ENCODE assay signal across 8 mouse cellular contexts in genomic region chr7:19211996-19212755, GRCm38 (mm10). TPM values are rescaled to one million over a fixed set of nuclear protein-coding genes. Genes with fewer than 3 reads are reported as not detected.
DNase-seq lines count a peak whose midpoint lies in the region; ATAC-seq and TF ChIP-seq lines count a peak whose summit lies in the region.

Gpr4 (plus strand) TSS chr7:19212538.

- DNase-seq in CD4-positive, CD25-positive, alpha-beta regulatory T cell, adult 2 months (ENCODE audit: low read depth, low spot score) = peak; percentile 26
- peak; percentile 77 for DNase-seq in adrenal gland, postnatal 14 days
- peak; percentile 62 to 72 for DNase-seq in heart, adult 2 months
- peak; percentile 72 for DNase-seq in kidney, postnatal 0 days (ENCODE audit: low spot score)
- peak; percentile 64 to 77 for DNase-seq in lung, postnatal 4 days
- peak; percentile 23 for DNase-seq in thymus, postnatal 0 days (ENCODE audit: low spot score)
- DNase-seq in left cerebral cortex, postnatal 36 days (ENCODE audit: low spot score in 2 of 2) = no peak

- WGBS in heart, adult 2 months = 6% methylated on average over 28 of the region's 30 CpGs
- 1% methylated on average over 27 of the region's 30 CpGs for WGBS in kidney, postnatal 0 days

- H3K4me1 ChIP-seq in heart, adult 2 months (ENCODE audit: control insufficient read depth, insufficient read depth, low read length) = peaks cover 5% of the 10 kb centered on the region
- peaks cover 17% of the 10 kb centered on the region; the same call in 1 of the 2 replicates for H3K4me1 ChIP-seq in kidney, postnatal 0 days (replicated peaks; ENCODE audit: insufficient read depth, low read length)

- no peaks in the 10 kb centered on the region for H3K79me2 ChIP-seq in heart, adult 2 months (replicated peaks; ENCODE audit: control insufficient read depth, insufficient read depth, low read length)

- peak; percentile 56 for TF ChIP-seq POLR2A in heart, adult 2 months (IDR thresholded peaks at IDR 0.05; ENCODE audit: insufficient read depth, low read depth, low read length)

- H3K27me3 ChIP-seq in heart, adult 2 months (ENCODE audit: control insufficient read depth, insufficient read depth, low read length) = no peaks in the 10 kb centered on the region; the same call in 1 of the 2 replicates
- H3K27me3 ChIP-seq in kidney, postnatal 0 days (ENCODE audit: insufficient read depth, low read length) = no peaks in the 10 kb centered on the region

- ATAC-seq in CD4-positive, CD25-positive, alpha-beta regulatory T cell, adult 4 months = no peak
- ATAC-seq in kidney, postnatal 0 days (replicated peaks; ENCODE audit: low FRiP score, low read depth) = peak; percentile 79

- H3K4me3 ChIP-seq in heart, adult 2 months = peak within 1 kb of the TSS; percentile 55
- peak within 1 kb of the TSS; percentile 54 for H3K4me3 ChIP-seq in kidney, postnatal 0 days (replicated peaks; ENCODE audit: low read depth, low read length)

- H3K9me3 ChIP-seq in kidney, postnatal 0 days (replicated peaks; ENCODE audit: low read length) = no peaks in the 10 kb centered on the region

- no peak for TF ChIP-seq EP300 in heart, adult 2 months (IDR thresholded peaks at IDR 0.05; ENCODE audit: insufficient read depth, low read depth, low read length)

- peak within 1 kb of the TSS; percentile 85 for H3K9ac ChIP-seq in heart, adult 2 months (ENCODE audit: low read depth, low read length)
- peak within 1 kb of the TSS; percentile 56 for H3K9ac ChIP-seq in kidney, postnatal 0 days (ENCODE audit: low read depth, low read length)

- H3K36me3 ChIP-seq in heart, adult 2 months (ENCODE audit: control insufficient read depth, insufficient read depth, low read length) = peaks cover 3% of the 10 kb centered on the region
- H3K36me3 ChIP-seq in kidney, postnatal 0 days (ENCODE audit: insufficient read depth, low read length) = no peaks in the 10 kb centered on the region

- intact Hi-C loops in heart, adult 2 months (cut with DNase I) = loop anchor here (5.0 kb wide), 1 partner anchor 60 kb away; the partner anchor contains the start of gene Vasp
- intact Hi-C loops in left cerebral cortex, postnatal 36 days (cut with DNase I) = no loop called here

- peak within 1 kb of the TSS; percentile 86 for H3K27ac ChIP-seq in heart, adult 2 months
- 0 out of 2 replicates have a peak within 1 kb of the TSS, but pooled peaks have one; percentile 36 for H3K27ac ChIP-seq in kidney, postnatal 0 days

- peak within 1 kb of the TSS; percentile 79 for H3K4me2 ChIP-seq in kidney, postnatal 0 days (ENCODE audit: low read length)

- TF ChIP-seq CTCF in heart, adult 2 months (IDR thresholded peaks at IDR 0.05) = peak; percentile 60
- TF ChIP-seq CTCF in kidney, postnatal 0 days (IDR thresholded peaks at IDR 0.05; ENCODE audit: low read depth) = peak; percentile 25; the same call in 1 of the 2 replicates

RNA-seq across cellular contexts. Expression of gene Gpr4, which starts in this region (rescaled TPM):
- under 1 TPM in 1 of 2 experiments, not detected in 1; 0.11 TPM for polyA plus RNA-seq in CD4-positive, CD25-positive, alpha-beta regulatory T cell, adult 4 months (2017; shearing (Covaris generic))
- 9.7 and 12.4 TPM in 2 replicates for total RNA-seq in adrenal gland, postnatal 14 days (2021)
- total RNA-seq in heart, adult 2 months (2021) = 1 to 10 TPM; 6.8 to 7.2 TPM
- polyA plus RNA-seq in heart, adult 2 months (2012; rRNA removed) = 17.1 and 22.0 TPM in 2 replicates
- polyA plus RNA-seq in kidney, postnatal 0 days (2015; fragmentation: Nextera tagmentation; extraction: Ambion mirVana) = 5.1 and 5.2 TPM in 2 replicates
- polyA plus RNA-seq in thymus, postnatal 0 days (2015; fragmentation: Nextera tagmentation; extraction: Ambion mirVana) = 0.69 and 0.80 TPM in 2 replicates
- 1 to 10 TPM; 2.1 to 4.6 TPM for total RNA-seq in left cerebral cortex, postnatal 36 days (2021)

Comparison
In these comparisons a context has a peak if more than half of its experiments do, and no peak if none do; other contexts are left out.
1. Peak in DNase-seq in thymus, postnatal 0 days; RNA of the gene not detected or under 1 TPM.
2. DNase-seq: peak in CD4-positive, CD25-positive, alpha-beta regulatory T cell, adult 2 months (single experiment), adrenal gland, postnatal 14 days (single experiment), heart, adult 2 months (2 of 2), kidney, postnatal 0 days (single experiment) and lung, postnatal 4 days (2 of 2); none in left cerebral cortex, postnatal 36 days (0 of 2).